Mouse (Mus musculus): Measurements from ENCODE around the gene Srp68.

Gene Srp68

GRCm38 (mm10) chr11:116247502-116248222 is 26.4 kb downstream of the Srp68 start:
- DNase-seq (ENCODE audit: extremely low read depth, low read depth): no peak

- DNase-seq (ENCODE audit: extremely low read depth, low read depth): no peak
Measured at GRCm38 (mm10) chr11:116245616-116246015, 28.4 kb downstream of the Srp68 start.

GRCm38 (mm10) chr11:116244580-116244979 is 29.4 kb downstream of the Srp68 start:
- DNase-seq (ENCODE audit: extremely low read depth, low read depth): no peak

- DNase-seq (ENCODE audit: extremely low read depth, low read depth): no peak
Measured at GRCm38 (mm10) chr11:116241744-116242235, 32.2 kb downstream of the Srp68 start.

- no peak for DNase-seq (ENCODE audit: extremely low read depth, low read depth)
Measured at GRCm38 (mm10) chr11:116239797-116240196, 34.2 kb downstream of the Srp68 start.

GRCm38 (mm10) chr11:116237742-116238395 is 36.1 kb downstream of the Srp68 start, which contains the start of gene Evpl:
TSS of gene Evpl (minus strand) at chr11:116238077.
- no peak for DNase-seq (ENCODE audit: extremely low read depth, low read depth)

- DNase-seq (ENCODE audit: extremely low read depth, low read depth): no peak
Measured at GRCm38 (mm10) chr11:116234901-116235300, 39.1 kb downstream of the Srp68 start.

GRCm38 (mm10) chr11:116232427-116232826 is 41.6 kb downstream of the Srp68 start:
- DNase-seq (ENCODE audit: extremely low read depth, low read depth): no peak

GRCm38 (mm10) chr11:116228699-116229098 is 45.3 kb downstream of the Srp68 start:
- no peak for DNase-seq (ENCODE audit: extremely low read depth, low read depth)

- DNase-seq (ENCODE audit: extremely low read depth, low read depth): peak; percentile 26
Measured at GRCm38 (mm10) chr11:116226414-116226813, 47.6 kb downstream of the Srp68 start.

GRCm38 (mm10) chr11:116222740-116223059 is 51.3 kb downstream of the Srp68 start:
- no peak for DNase-seq (ENCODE audit: extremely low read depth, low read depth)

- DNase-seq (ENCODE audit: extremely low read depth, low read depth): no peak
Measured at GRCm38 (mm10) chr11:116221931-116222739, 51.9 kb downstream of the Srp68 start.

- DNase-seq (ENCODE audit: extremely low read depth, low read depth): no peak
Measured at GRCm38 (mm10) chr11:116219885-116220284, 54.1 kb downstream of the Srp68 start.

GRCm38 (mm10) chr11:116218737-116219400 is 55.1 kb downstream of the Srp68 start:
- DNase-seq (ENCODE audit: extremely low read depth, low read depth): no peak

GRCm38 (mm10) chr11:116218263-116218662 is 55.8 kb downstream of the Srp68 start:
- DNase-seq (ENCODE audit: extremely low read depth, low read depth): no peak

GRCm38 (mm10) chr11:116216549-116216948 is 57.5 kb downstream of the Srp68 start:
- no peak for DNase-seq (ENCODE audit: extremely low read depth, low read depth)

GRCm38 (mm10) chr11:116215991-116216390 is 58.0 kb downstream of the Srp68 start:
- no peak for DNase-seq (ENCODE audit: extremely low read depth, low read depth)

GRCm38 (mm10) chr11:116215181-116215580 is 58.8 kb downstream of the Srp68 start:
- no peak for DNase-seq (ENCODE audit: extremely low read depth, low read depth)

- no peak for DNase-seq (ENCODE audit: extremely low read depth, low read depth)
Measured at GRCm38 (mm10) chr11:116213877-116214510, 60.0 kb downstream of the Srp68 start.

- no peak for DNase-seq (ENCODE audit: extremely low read depth, low read depth)
Measured at GRCm38 (mm10) chr11:116212847-116213246, 61.2 kb downstream of the Srp68 start.

- no peak for DNase-seq (ENCODE audit: extremely low read depth, low read depth)
Measured at GRCm38 (mm10) chr11:116210696-116211095, 63.3 kb downstream of the Srp68 start.

Data from MEL-GATA-1-ER (cell line).